Comparison of ENCODE assay signal across 23 mouse cellular contexts in genomic region chr7:109772251-109772650, GRCm38 (mm10). TPM values are rescaled to one million over a fixed set of nuclear protein-coding genes. Genes with fewer than 3 reads are reported as not detected.
"Had no signal": no experiment of that assay in that cellular context is flagged by ENCODE, and none has a peak within 500 bp of the region (broad histone marks: within the 10 kb centered on the region; RNA-seq: fewer than 3 reads in every experiment).

No protein-coding gene starts in this region.

- DNase-seq: gastrocnemius, adult 2 months; gastrocnemius, postnatal 14 days; gastrocnemius, postnatal 36 days; heart, adult 11 months; heart, adult 2 months; heart, postnatal 14 days; heart, postnatal 36 days; kidney, adult 11 months; kidney, adult 2 months; kidney, postnatal 10 days; kidney, postnatal 25 days; kidney, postnatal 4 days; layer of hippocampus, adult 9-11 months; left cerebral cortex, postnatal 4 days had no signal

- ATAC-seq: hindbrain, postnatal 0 days; intestine, embryonic 16.5 days; liver, embryonic 12.5 days had no signal

RNA-seq across cellular contexts. Expression of gene Nrip3, which starts 9.6 kb away (rescaled TPM):
- total RNA-seq: gastrocnemius, adult 2 months; gastrocnemius, postnatal 36 days; hematopoietic stem cell, adult 5-6 weeks; liver, adult 2 months had no signal

RNA-seq across cellular contexts. Expression of gene Ascl3, which starts 40.7 kb away (rescaled TPM):
- total RNA-seq: gastrocnemius, adult 2 months; gastrocnemius, postnatal 14 days; gastrocnemius, postnatal 36 days; heart, adult 2 months; heart, postnatal 14 days; heart, postnatal 36 days; hematopoietic stem cell, adult 5-6 weeks; hindbrain, postnatal 0 days; layer of hippocampus, adult 2 months; layer of hippocampus, postnatal 14 days; left cerebral cortex, adult 2 months; left cerebral cortex, postnatal 14 days; left cerebral cortex, postnatal 4 days; liver, adult 2 months had no signal

RNA-seq across cellular contexts. Expression of gene BC051019, which starts 48.6 kb away (rescaled TPM):
- total RNA-seq: gastrocnemius, adult 2 months; gastrocnemius, postnatal 14 days; gastrocnemius, postnatal 36 days; heart, adult 2 months; heart, postnatal 36 days; hematopoietic stem cell, adult 5-6 weeks; left cerebral cortex, adult 2 months; left cerebral cortex, postnatal 14 days; liver, adult 2 months had no signal
